Mouse (Mus musculus) olfactory bulb, adult 2 months (tissue): ENCODE results near the gene Ndufb3. TPM values are rescaled to one million over a fixed set of nuclear protein-coding genes. Genes with fewer than 3 reads are reported as not detected.
"Not testable (repeated sequence)": the region's sequence is repeated elsewhere in the genome, so short reads cannot be mapped to it uniquely, and the experiment has no call there.

ENCODE experiments used
- H3K27ac ChIP-seq: fragments of 200-500 bp; 2 replicates; pipeline ENCODE4 v1.5.1; 2012; ENCODE audit warnings: low read depth, low read length; ENCODE audit not compliant: insufficient read depth
- H3K4me1 ChIP-seq: fragments of 200-500 bp; 2 replicates; pipeline ENCODE4 v1.6.1; 2012; ENCODE audit warnings: low read length; ENCODE audit not compliant: control insufficient read depth, insufficient read depth
- H3K4me3 ChIP-seq: fragments of 200-500 bp; 2 replicates; pipeline ENCODE4 v1.5.1; 2012; ENCODE audit warnings: mild to moderate bottlenecking, low read depth, low read length, moderate library complexity; ENCODE audit not compliant: insufficient read depth
- CTCF ChIP-seq: fragments of 200-500 bp; IDR thresholded peaks from 2 replicates; pipeline ENCODE4 v1.5.1; 2012; ENCODE audit warnings: low read depth, mild to moderate bottlenecking, low read length, moderate library complexity; ENCODE audit not compliant: insufficient read depth
- POLR2A ChIP-seq: fragments of 200-500 bp; IDR thresholded peaks from 2 replicates; pipeline ENCODE4 v1.6.1; 2012; ENCODE audit warnings: mild to moderate bottlenecking, low read depth, low read length, moderate library complexity; ENCODE audit not compliant: insufficient read depth
- WGBS: fragments of 180-500 bp; shearing (Covaris S2); methylation state at CpG from one replicate; pipeline ENCODE4 v1.1.7; 2018; 5-methylcytosine and 5-hydroxymethylcytosine counted together
- polyA plus RNA-seq: library from polyadenylated mRNA; stranded (reverse); fragments of >200 nt; gene quantifications from 2 replicates; pipeline ENCODE4 v1.2.4, GENCODE M21; 2012; ENCODE audit warnings: low replicate concordance; ENCODE audit not compliant: missing spikeins, insufficient read depth, insufficient read length

Ndufb3 gene
- polyA plus RNA-seq, 1 experiment: not detected

DNA sequence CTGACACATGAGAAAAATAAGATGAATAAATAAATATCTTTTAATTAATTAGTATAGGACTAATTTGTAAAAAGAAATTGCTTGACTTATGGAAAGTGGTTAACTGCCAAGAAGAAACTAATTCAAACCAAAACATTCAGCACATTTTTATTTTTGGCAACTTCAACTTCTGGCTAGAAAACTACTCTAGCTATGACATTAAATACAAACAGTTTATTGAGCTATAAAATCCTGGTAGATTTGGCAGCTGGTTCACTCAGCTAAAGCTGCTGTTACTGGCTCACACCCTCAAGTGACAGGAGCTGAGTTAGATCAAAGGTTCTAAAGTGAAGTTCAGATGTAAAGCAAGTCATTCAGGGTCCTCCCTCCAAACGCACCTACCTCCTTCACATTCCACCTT lies 3.6 kb upstream of the Ndufb3 start:
- H3K4me1 ChIP-seq: no peaks in the 10 kb centered on the region
- WGBS: 76% methylated on average over 1 of the region's 1 CpGs
- TF ChIP-seq CTCF (no peak), POLR2A (no peak)
- H3K27ac ChIP-seq: no peak overlapping the region
- no peak overlapping the region for H3K4me3 ChIP-seq

DNA sequence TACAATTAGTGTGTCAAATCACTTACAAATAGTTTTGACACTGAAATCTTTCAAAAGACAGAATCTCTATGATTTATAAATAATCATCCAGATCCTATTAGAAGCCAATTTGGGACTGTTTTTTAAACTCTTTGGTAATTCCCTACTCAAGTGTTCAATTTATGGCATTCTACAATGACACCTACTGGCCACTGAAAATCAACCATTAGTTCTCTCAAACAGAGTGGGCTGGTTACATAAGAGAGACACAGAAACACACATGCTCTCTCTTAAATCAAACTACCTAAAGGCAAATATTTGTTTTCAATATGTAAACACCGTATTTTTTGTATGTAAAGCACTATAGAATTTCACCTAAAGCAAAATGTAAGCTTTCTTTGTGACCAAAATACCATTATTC lies 1.9 kb upstream of the Ndufb3 start:
- H3K4me1 ChIP-seq: no peaks in the 10 kb centered on the region
- H3K27ac ChIP-seq: no peak overlapping the region
- WGBS: 79% methylated on average over 1 of the region's 1 CpGs
- TF ChIP-seq CTCF (no peak), POLR2A (no peak)
- H3K4me3 ChIP-seq: no peak overlapping the region

DNA sequence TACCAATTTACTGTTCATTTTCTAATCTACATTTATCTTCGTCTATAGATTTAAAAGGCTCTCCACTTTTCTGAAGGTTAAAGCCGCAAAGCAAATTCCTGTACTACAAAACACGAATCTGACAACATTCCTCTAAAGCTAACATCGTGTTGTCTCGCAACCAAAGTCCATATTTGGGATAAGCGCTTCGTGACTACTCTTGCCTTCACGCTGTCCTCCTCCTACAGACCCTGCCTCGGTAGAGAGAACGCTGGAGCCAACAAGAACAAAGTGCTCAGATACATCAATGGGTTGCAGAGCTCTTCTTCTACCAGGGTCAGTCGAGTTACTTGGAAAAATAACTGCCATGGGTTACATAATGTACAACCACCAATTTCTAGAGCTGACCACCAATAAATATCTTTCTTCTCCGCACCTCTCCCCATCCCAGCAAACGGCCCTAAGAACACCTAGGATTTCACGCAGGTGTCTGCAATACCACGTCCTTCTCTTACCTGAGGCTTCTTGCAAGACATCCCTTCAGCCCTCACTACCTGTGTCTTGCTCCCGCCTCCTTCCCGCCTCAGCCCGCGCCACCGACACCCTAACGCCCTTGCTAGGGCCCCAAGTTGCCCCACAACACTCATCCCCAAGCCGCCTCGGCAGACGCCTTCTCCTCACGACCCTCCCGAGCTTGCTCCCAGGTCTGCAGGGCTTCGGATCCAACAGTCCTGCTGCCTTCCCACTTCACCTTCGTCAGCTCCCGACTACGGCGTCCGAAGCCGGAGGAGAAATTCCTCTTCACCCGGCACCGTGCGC lies 612 bp upstream of the Ndufb3 start:
- TF ChIP-seq POLR2A (no peak), CTCF (no peak)
- H3K27ac ChIP-seq: peak overlapping the region; percentile 28
- no peaks in the 10 kb centered on the region for H3K4me1 ChIP-seq
- 2% methylated on average over 35 of the region's 36 CpGs for WGBS
- peak overlapping the region; percentile 68 for H3K4me3 ChIP-seq

DNA sequence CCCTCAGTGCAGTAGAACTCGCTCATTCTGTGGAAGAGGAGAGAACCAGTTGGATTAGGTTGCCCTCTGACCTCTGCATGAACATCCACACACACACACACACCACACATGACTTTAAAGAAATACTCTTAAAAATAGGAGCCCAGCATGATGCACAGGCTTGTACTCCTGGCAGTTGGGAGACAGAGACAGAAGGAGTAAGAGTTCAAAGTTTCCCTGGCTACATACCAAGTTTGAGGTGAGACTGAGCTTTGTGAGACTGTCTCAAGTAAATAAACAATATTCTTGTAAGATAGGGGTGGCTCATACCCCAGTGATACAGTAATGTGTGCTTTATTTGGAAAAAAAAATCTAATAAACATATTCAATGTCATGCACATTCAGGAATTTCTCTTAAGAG lies 1.3 kb downstream of the Ndufb3 start:
- 87% methylated on average over 1 of the region's 1 CpGs for WGBS
- no peak for TF ChIP-seq CTCF
- no peak overlapping the region for H3K4me3 ChIP-seq

DNA sequence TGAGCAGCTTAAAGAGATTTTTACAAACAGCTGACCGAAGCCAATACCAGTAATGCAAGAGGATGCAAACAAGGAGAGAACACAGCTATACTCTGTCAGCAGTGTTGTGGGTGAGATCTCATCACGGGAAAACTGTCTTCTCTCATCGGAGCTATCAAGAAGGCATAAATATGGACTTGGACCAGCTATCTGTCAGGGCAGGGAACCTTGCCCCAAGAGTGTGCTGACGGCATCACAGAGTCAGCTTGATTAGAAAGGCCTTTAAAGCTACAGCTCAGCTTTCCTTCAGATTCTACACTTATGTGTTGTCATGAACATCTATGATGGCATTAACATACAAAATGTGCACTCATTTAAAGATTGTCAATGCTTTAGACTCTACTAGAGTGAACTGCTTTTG lies 16.5 kb downstream of the Ndufb3 start:
- H3K27ac ChIP-seq: no peak overlapping the region
- H3K4me1 ChIP-seq: no peaks in the 10 kb centered on the region
- H3K4me3 ChIP-seq: no peak overlapping the region
- 83% methylated on average over 4 of the region's 4 CpGs for WGBS
- no peak for TF ChIP-seq CTCF
- no peak for TF ChIP-seq POLR2A

More for the DNA sequence above, 1.3 kb downstream of the Ndufb3 start:
- Histone ChIP-seq H3K4me1 (no peaks in the 10 kb centered on the region), H3K27ac (no peak overlapping the region)

DNA sequence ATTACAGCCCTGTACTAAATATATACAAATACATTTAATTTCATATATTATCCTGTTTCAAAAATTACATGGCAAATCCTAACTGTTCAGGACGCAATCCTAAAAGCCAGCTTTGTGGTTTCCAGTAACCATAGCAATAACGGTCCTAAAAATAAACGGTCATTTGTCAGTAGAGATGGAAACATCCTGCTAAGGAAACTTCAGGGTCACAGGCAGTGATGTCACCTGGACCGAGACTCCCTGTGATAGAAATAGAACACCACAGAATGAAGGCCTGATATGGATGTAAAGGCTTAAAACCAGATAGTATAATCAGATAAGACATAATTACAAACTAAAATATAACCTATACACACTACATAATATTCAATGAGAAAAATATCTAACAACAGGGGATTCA lies 17.6 kb downstream of the Ndufb3 start:
- no peak overlapping the region for H3K4me3 ChIP-seq
- H3K4me1 ChIP-seq: no peaks in the 10 kb centered on the region
- TF ChIP-seq POLR2A: no peak
- no peak for TF ChIP-seq CTCF
- 75% methylated on average over 4 of the region's 4 CpGs for WGBS
- H3K27ac ChIP-seq: no peak overlapping the region

DNA sequence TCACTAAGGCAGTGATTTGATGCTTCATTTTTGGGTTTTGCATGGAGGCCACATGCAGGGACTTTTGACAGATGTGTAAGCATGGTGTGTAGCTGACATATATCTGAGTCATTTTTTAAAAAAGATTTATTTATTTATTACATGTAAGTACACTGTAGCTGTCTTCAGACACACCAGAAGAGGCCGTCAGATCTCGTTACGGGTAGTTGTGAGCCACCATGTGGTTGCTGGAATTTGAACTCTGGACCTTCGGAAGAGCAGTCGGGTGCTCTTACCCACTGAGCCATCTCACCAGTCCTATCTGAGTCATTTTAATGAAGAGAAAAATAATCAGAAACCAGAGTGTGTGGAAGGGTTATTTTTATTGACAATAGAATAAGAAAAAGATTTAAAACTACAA lies 23.4 kb downstream of the Ndufb3 start:
- not testable (repeated sequence) for H3K27ac ChIP-seq, H3K4me1 ChIP-seq, H3K4me3 ChIP-seq
- WGBS: 92% methylated on average over 5 of the region's 5 CpGs

DNA sequence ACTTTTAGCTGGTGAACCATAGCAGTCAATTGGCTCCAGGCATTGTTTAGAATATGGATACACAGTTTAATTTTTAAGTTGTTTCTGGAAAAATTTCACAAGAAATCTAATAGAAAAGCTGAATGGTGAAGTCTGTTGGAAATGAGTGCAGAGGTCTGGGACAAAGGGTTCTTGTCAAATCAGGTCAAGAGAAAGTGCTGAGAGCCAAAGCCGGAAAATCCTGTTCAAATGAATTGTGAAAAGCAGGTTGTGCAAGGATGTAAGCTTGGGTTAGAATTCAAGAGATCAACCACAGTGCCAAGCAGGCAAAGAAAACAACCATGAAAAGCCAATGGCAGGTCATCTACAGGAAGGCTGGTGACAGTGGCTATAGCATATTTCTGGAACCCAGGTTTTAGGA lies 24.0 kb downstream of the Ndufb3 start:
- Histone ChIP-seq H3K4me1 (no peaks in the 10 kb centered on the region), H3K4me3 (no peak overlapping the region), H3K27ac (no peak overlapping the region)
- TF ChIP-seq CTCF: no peak
- no peak for TF ChIP-seq POLR2A
- 86% methylated on average over 1 of the region's 1 CpGs for WGBS

DNA sequence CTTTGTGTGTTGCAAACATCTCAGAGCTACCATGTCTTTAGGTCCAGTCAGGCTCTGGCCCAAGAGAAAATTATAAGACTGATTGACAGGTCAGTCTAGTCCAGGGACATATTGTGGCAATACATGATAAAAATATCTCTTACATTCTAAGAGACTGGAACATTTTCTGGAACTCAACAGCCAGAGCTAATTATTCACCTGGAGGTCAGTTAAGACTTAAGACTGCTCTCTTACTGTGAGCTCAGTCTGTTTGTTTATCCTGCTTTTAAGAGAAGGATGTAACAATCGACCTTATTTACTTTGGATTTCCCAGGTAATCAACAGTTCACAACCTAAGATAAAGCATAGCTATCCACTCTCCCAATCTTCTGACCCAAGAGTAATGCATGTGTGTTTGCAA lies 24.4 kb downstream of the Ndufb3 start:
- Histone ChIP-seq H3K4me3 (no peak overlapping the region), H3K4me1 (0 out of 2 replicates have a peak, but pooled peaks cover 2% of the 10 kb centered on the region), H3K27ac (no peak overlapping the region)
- WGBS: 34% methylated on average over 1 of the region's 1 CpGs
- TF ChIP-seq POLR2A (no peak), CTCF (no peak)

DNA sequence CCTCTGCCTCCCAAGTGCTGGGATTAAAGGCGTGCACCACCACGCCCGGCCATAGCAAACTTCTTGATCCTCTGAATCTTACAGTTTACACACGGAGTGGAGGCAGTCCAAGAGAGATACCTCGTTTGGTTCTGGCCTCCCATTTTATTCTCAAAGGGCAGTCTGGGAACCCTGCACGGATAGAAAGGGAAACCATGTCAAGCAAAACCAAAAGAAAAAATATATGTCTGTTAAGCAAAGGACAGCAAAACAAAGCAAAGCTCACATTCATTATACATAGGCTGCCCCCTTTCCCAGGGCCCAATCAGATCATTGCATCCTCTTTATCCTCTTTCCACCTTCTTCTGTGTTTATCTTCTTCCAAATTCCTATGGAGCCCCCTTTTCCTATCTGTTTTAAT lies 27.6 kb downstream of the Ndufb3 start:
- TF ChIP-seq CTCF (no peak), POLR2A (no peak)
- Histone ChIP-seq H3K4me1 (peaks cover 5% of the 10 kb centered on the region), H3K4me3 (no peak overlapping the region), H3K27ac (no peak overlapping the region)
- 82% methylated on average over 6 of the region's 6 CpGs for WGBS
